Mouse (Mus musculus) mesoderm, embryonic 11.5 days (tissue): ENCODE results near the gene Dph1.

ENCODE experiments used
- DNase-seq: peaks from one replicate; pipeline ENCODE4 v3.0.0-alpha.2; 2012; ENCODE audit warnings: low read depth, low spot score

Dph1 gene

GRCm38 (mm10) chr11:75190905-75191441 lies at the start of gene Dph1:
Gene Dph1, minus strand, starts transcription at chr11:75191241.
- no peak for DNase-seq

DNA sequence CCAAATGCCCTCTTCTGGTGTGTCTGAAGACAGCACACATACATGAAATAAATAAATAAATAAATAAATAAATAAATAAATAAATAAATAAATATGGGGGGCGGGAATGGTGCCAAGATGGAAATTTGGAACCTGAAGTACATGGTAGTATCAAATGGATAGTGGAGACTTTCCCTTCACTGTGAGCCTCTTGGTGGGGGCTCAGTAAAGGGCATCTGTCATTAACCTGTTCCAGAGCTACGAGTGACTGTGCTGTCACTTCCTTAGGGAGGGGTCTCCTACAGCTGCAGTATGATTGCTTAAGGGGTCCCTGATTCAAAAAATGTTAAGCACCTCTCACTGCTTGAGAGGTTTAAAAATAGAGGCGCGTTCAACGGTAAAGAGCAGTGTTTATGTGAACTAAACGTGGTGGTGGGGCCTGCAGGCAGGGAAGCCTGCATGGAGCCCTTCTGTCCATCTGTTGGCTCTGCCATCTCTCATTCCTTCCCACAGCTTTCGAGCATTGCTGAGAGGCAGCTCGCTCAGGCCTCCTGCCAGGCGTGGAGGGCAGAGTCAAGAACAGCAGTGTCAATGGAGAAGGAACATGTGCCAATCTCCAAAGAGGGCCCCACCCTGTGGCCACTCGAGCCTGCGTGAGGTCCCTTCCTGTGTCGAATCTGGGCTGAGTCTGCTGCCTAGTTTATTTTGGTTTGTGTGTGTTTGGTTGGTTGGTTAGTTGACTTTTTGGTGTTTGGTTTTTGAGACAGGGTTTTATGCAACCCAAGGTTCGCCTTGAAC lies 49.3 kb upstream of the Dph1 start:
- DNase-seq, result no peak

- DNase-seq, result no peak
These were observed 43.7 kb upstream of the Dph1 start for GRCm38 (mm10) chr11:75234745-75235144.

- no peak for DNase-seq
These were observed 41.4 kb upstream of the Dph1 start for GRCm38 (mm10) chr11:75232434-75232833.

GRCm38 (mm10) chr11:75231756-75232155 lies 40.7 kb upstream of the Dph1 start:
- peak; percentile 75 for DNase-seq

GRCm38 (mm10) chr11:75230272-75230760 lies 39.3 kb upstream of the Dph1 start:
- DNase-seq, result no peak

- DNase-seq, result no peak
These were observed 38.2 kb upstream of the Dph1 start for GRCm38 (mm10) chr11:75229289-75229688.

DNA sequence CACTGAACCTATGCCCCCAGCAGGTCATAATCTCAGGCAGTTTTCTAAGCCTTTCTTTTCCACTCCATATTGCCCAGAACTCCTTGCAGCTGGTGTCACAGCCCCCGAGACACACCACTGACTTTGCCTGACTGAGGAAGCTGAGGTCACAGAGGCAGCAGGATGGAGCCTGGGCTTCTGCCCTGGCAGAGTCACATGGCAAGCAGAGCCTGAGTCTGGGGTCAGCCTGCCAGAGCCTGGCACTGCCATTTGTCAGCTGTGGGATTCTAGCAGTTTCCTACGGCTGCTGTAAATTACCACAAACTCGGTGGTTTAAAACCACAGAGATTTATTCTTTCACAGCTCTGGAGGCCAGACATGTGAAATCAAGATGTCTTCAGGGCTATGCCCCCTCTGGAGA lies 36.6 kb upstream of the Dph1 start:
- no peak for DNase-seq

- no peak for DNase-seq
These were observed 33.8 kb upstream of the Dph1 start for GRCm38 (mm10) chr11:75224835-75225234.

DNA sequence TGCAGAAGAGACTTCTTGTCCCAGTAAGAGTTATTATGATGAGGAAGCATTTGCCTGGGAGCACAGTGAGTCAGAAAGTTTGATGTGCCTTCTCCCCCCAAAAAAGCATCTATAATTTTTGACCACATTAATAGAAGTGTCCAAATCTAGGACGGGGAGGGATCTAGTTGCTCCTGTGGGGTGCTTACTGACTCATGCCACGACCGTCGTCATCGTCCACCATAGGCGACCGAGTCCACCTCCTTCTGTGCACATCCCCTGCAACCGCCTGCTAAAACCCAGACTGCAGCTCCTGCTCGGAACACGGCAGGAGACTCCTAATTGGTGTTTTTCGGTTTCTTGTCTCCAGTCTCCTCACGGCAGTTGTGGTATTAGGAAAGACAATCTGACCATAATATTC lies 33.0 kb upstream of the Dph1 start:
- no peak for DNase-seq

GRCm38 (mm10) chr11:75220517-75221145 lies 29.6 kb upstream of the Dph1 start:
- DNase-seq, result no peak

GRCm38 (mm10) chr11:75220115-75220514 lies 29.1 kb upstream of the Dph1 start:
- no peak for DNase-seq

GRCm38 (mm10) chr11:75214081-75214950 lies 23.3 kb upstream of the Dph1 start:
- no peak for DNase-seq

- DNase-seq, result peak; percentile 63
These were observed 22.5 kb upstream of the Dph1 start for GRCm38 (mm10) chr11:75213372-75214080.

- no peak for DNase-seq
These were observed 21.8 kb upstream of the Dph1 start for GRCm38 (mm10) chr11:75212876-75213275.

DNA sequence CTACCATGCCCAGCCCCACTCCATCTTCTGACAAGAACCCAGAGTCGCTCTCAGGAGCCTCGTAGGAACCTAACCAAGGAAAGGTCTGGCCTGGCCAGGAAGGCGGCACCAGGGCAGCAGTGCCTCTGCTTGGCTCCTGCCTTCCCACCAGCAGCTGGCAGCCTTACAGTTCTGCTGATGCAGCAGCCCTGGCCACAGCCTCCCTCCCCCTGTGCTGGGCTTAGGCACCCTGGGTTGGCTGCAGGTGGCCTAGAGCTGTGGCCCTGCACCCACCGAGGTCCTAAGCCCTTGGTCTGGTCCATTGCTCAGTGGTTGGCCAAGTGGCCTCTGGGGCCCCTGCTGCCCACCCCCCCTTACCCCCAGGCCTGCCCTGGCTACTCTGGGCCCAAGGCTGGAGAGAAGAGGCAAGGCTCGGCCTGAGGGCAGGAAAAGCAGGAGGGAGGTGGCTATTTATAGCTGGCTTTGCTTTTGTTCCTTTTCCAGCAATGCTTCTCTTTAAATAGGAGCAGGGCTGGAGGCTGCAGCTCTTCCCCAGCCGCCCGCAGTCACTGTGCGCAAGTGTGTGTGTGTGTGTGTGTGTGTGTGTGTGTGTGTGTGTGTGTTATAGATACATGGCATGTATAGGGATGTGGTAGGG lies 21.1 kb upstream of the Dph1 start:
- DNase-seq, result no peak

DNA sequence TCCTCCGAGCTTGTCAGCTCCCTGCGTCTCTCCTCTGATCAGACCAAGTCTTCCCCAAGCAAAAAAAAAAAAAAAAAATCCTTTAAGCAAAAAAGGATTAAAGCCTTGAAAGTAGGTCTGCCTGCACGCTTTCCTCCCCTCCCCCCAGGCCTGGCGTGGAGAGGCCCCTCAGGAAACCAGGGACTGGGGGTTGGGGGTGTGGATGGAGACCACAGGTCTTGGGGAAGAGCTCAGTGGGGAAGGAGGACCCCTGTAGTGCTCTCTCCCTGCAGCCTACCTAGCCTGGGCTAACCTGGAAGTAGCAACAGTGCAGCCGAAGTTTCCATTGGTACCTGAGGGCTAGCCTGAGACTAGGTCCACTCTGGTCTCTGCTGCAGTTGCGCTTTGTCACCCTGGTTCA lies 19.7 kb upstream of the Dph1 start:
- DNase-seq, result no peak

DNA sequence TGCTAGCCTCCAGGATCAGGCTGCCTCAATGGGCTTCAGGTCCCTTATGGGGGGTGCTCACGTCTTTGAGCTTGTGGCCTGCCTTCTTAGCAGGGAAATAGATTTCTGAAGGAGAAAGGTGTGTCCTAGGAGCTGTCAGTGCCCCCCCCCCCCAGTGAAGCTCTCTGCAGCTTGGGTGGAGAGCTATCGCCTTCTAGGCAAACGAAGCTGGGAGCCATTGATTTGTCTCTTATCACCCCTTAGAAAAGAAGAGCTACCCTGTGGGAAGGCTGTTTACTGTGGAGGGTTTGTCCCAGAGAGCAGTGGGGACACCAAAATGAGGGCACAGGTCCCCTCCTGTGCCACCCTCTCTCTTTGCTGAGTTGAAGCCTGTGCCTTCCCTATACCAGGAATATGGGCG lies 19.1 kb upstream of the Dph1 start:
- no peak for DNase-seq

- no peak for DNase-seq
These were observed 18.3 kb upstream of the Dph1 start for GRCm38 (mm10) chr11:75209363-75209762.

- no peak for DNase-seq
These were observed 15.3 kb upstream of the Dph1 start for GRCm38 (mm10) chr11:75206347-75206746.

DNA sequence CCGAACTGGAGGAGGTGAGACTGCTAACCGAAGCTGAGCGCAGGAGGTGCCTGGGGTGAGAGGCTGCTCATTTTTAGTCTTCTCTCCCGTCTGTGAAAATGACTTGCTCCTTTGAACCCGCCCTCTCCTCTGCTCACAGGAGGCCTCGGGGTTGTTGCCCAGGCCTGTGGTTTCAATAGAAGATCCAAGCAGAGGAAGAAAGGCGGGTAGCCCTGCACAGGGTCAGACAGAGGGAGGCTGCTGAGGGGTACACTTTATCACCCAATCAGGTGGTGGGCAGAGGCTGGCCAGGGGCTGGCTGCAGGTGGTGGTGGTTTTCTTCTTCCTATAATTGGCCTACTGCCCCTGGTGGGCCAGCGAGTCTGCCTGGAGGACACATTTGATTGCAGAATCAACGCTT lies 13.4 kb upstream of the Dph1 start:
- DNase-seq, result no peak
